Mouse (Mus musculus): Measurements from ENCODE around the gene Aff3.
A peak's percentile ranks its signal among the peaks of the same experiment; 100 is the strongest.
"Not testable (repeated sequence)": the region's sequence is repeated elsewhere in the genome, so short reads cannot be mapped to it uniquely, and the experiment has no call there.

Gene Aff3

GRCm38 (mm10) chr1:38430311-38430710 is 234.4 kb downstream of the Aff3 start:
- not testable (repeated sequence) for DNase-seq

DNA sequence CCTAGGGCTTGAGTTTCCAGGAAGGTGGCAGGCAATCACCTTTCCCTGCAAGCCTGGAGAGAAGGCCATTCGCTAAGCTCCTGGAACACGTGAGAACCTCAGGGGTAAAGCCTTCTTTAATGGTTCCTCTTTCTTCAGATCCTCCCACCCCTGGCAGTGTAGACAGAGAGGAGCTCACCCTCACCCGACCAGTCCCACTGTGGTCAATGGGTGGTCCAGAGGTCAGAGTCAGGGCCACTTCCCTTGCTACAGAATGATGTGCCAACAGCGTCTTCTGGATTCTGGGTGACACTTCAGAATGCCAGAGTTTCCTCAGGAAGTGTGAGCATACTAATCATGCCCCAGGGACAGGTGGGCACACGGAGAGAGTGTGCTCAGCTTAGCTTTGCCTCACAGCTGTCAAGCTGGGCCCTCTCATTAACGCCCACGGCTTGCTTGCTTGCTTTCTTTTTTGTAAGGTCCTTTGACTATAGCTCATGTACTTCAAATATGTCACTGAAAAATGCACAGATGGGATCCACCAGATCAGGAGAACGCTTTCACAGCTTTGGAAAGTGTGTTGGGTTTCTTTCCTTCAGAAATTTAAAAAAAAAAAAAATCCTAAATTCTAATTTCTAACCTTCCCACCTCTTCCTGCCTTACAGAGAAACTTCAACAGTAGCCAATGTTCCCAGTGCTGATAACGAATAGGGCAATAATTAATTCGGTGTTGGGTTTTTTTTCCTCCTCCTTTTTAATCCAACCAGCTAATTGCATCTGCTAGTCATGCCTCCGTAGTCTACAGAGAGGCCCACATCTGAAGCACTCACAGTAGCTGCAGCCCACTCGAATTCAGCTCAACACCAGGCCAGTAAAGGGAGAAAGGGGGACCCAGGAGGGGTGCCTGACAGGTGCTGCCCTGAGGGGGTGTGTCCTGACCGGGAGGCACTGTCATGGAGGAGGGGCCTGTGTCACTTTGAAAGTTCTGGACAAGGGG is 235.8 kb downstream of the Aff3 start:
- no peak for DNase-seq

GRCm38 (mm10) chr1:38422921-38423320 is 241.8 kb downstream of the Aff3 start:
- no peak for DNase-seq

- DNase-seq: no peak
Observed at GRCm38 (mm10) chr1:38419331-38419730, 245.4 kb downstream of the Aff3 start.

- DNase-seq: no peak
Observed at GRCm38 (mm10) chr1:38418181-38419032, 246.3 kb downstream of the Aff3 start.

- no peak for DNase-seq
Observed at GRCm38 (mm10) chr1:38417196-38417595, 247.6 kb downstream of the Aff3 start.

DNA sequence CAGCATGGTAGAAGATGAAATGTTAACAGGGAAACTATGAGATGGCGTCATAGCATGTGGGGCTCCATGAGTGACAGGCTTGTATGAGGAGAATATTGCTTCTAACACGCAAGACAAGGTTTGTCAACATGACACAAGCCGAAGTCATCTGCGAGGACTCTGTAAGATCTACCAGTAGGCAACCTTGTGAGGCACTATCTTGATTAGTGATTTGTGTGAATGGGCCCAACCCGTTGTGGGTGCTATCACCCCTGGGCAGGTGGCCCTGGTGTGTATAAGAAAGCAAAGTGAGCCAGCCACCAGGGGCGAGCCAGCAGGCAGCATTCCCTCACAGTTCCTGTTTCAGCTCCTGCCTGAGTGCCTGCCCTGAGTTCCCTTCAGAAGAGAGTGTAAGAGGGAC is 249.2 kb downstream of the Aff3 start:
- DNase-seq: no peak

DNA sequence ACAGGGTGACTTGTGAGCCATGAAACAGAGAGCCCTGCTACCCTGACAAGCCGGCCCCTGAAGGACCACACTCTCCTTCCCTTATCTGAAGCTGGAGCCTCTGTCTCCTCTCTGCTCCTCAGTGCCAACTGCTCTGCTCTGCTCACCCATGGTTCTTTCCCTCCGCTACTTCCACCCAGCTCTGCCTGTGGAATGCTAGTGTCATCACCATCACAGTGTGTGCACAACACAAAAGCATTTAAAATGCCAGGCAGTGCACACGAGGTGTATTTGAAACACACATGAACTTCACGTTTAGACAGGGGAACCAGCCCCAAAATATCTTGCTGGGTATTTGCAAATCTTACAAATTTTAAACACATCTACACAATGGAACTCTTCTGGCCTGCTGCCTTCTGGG is 253.6 kb downstream of the Aff3 start:
- no peak for DNase-seq

DNA sequence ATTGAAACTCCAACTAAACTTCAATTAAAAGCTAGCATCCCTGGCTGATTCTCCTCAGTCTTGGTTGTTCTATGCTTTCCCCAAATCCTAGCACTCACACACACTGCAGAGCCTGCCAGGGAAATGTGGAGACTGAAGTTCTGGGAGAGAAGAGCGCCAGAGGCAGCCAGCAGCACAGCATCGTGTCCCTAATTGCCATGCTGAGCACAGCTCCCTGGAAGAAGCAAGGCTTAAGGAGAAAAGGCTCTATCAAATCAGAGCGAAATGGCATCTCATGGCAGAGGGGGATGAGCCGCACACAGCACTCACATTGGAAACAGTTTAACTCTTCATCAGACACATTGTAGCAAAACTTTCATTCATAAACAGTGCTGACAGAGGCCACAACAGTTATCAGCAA is 254.3 kb downstream of the Aff3 start:
- DNase-seq: peak; percentile 20

DNA sequence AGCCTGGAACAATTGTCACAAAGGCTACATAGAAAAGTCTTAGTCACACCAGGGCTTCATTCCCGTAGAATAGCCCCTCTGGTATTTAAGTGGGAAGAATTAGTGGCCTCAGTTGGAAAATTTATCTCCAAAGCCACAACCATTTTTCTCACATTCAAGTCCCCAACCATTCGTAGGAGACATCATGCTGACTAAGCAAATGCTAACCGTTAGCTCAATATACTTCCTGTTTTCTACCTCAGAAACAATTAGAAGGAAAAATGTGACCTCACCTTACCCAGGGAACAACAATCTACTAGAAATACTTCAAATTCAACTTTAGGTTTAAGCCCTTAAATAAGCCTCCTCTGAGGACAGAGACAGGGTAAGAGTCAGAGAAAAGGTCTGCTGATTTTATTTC is 256.5 kb downstream of the Aff3 start:
- DNase-seq: no peak

- DNase-seq: no peak
Observed at GRCm38 (mm10) chr1:38403781-38404180, 261.0 kb downstream of the Aff3 start.

GRCm38 (mm10) chr1:38401856-38402255 is 262.9 kb downstream of the Aff3 start:
- no peak for DNase-seq

GRCm38 (mm10) chr1:38399269-38399668 is 265.5 kb downstream of the Aff3 start:
- DNase-seq: no peak

- no peak for DNase-seq
Observed at GRCm38 (mm10) chr1:38398566-38398965, 266.2 kb downstream of the Aff3 start.

DNA sequence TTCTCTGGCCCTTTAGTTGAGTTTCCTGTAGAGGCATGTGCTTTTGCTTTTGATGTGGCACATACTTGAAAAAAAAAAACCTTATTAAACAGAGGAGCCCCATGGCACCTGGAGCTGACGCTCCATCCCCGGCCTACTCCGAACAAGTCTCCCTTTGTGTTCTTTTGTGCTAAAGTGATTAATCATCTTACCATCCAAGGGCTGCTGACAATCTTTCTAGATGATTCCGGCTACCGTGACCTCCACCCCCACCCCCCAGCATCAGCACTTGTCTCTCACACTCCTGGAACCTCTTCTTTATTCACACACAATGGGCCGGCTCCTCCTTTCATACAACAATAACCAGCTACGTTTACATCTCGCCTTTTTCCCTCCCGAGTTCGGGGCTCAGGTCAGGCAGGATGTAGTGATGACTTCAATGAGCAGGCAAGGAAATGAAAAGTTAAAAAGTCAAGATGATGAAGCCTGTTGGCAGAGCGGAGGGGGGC is 269.5 kb downstream of the Aff3 start:
- no peak for DNase-seq

GRCm38 (mm10) chr1:38394493-38394892 is 270.3 kb downstream of the Aff3 start:
- DNase-seq: no peak

DNA sequence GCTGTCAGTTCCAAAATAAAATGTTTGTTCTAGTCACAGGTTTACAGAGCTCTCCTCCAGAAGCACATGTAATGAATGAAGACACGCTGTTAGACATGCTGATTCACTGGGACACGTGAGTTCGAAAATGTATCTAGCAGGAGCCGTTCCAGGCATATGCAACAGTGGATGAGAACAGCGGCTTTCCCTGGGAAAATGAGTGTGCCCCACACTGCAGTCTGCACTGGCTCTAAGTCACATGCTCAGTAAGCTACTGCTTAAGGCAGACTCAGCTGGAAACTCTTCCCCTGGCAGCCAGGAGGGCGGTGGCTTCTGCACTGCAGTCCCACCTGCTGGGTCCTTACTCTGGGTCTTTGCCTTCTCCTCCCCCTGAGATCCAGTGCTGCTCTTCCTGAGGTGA is 271.2 kb downstream of the Aff3 start:
- no peak for DNase-seq

DNA sequence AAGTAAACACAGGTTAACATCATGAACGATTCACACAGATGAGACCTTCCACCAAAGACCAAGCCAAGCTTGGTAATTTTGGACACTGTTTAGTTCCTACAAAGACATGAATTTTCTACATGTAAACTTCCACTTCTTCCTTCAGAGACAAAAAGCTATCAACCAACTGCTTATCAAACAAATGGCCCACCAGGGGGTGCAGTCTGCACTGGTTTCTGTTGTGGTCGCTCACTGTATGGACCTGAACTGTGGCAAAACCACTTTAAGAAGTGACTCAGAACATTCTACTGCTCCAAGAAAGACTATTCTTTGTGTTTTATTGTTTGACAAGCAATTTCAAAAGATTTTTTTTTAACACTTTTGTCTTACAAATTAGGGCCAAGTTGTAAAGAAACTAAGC is 271.8 kb downstream of the Aff3 start:
- no peak for DNase-seq

DNA sequence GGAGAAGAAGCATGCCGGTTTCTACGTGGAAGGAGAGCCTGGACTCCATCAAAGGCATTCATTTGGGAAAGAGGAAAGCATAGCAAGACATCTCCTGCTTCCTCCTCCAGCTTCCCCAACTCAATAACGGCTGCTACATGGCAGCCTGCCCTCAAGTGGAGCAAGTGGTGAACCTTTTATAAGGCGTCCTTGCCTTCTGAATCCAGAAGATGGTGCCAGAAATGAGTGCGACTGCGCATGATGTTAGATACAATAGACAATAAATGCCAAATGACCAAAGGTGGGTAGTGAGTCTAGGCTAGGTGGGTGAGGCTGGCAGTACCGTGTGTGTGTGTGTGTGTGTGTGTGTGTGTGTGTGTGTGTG is 273.9 kb downstream of the Aff3 start:
- DNase-seq: no peak

GRCm38 (mm10) chr1:38390235-38390885 is 274.4 kb downstream of the Aff3 start:
- no peak for DNase-seq

DNA sequence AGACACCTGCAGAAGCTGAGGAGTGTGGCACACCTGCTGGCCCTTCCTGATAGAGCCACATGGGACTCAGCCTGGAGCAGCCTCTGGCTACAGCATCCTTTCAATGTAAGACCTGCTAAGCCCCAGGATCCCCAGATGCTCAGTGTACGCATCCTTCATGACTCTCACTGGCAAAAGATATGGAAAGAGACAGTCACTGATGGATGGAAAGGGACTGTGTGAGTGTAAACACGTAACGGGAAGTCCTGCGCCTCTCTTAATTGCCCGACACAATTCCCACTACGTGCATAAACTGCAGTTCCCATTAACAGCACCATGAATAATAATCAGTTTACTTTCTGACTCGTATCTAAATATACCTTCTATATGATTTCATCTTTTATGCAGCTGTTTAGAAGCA is 275.2 kb downstream of the Aff3 start:
- no peak for DNase-seq

GRCm38 (mm10) chr1:38388466-38388865 is 276.3 kb downstream of the Aff3 start:
- DNase-seq: no peak

- no peak for DNase-seq
Observed at GRCm38 (mm10) chr1:38387438-38387837, 277.3 kb downstream of the Aff3 start.

Data from cerebellum, adult 11-12 months (tissue).